Mouse (Mus musculus) ES-Bruce4 (cell line): Measurements from ENCODE around the gene Scp2.

Experiments used
- CTCF ChIP-seq: IDR thresholded peaks from one replicate; pipeline ENCODE4 v1.8.1; 2011; ENCODE audit warnings: low read depth, low read length
- POLR2A ChIP-seq: IDR thresholded peaks from one replicate; pipeline ENCODE4 v1.8.1; 2011; ENCODE audit warnings: low read length; ENCODE audit not compliant: insufficient read depth

DNA sequence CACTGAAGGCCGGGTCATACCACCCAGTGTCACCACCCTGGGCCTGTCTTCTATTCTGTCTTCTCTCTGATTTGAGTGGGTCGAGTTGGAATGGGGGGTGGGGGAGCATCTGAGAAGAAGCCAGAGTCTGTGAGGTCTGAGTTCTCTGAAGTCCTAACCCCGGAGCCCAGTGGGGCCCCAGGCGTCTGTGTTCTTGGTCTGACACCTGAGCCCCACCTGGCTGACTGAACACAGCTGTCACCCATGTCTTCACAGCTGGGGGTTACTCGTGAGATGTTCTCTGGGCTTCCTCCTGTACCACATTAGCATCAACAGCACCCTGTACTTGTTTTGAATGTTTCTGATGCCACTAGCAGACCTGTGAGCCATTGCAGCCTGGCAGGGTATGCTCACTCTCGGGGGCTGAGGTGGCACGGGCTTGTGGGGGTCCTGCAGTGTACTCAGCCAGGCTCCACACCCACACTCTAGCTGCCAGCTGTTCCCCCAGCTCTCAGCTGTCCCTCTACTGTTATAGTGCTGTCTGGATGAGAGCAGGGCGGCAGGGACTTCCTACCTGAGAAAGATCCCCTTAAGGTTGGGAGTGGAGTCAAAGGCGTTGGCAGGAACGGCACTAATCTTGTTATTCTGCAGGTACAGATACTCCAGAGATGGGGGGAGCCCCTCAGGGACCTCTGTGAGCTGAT is 126.4 kb downstream of the Scp2 start:
- TF ChIP-seq CTCF (no peak), POLR2A (no peak)
